Mouse (Mus musculus) megakaryocyte, adult 5-6 weeks (primary cell): Measurements from ENCODE around the gene Mapkapk2. TPM values are rescaled to one million over a fixed set of nuclear protein-coding genes. Genes with fewer than 3 reads are reported as not detected.
A peak's percentile ranks its signal among the peaks of the same experiment; 100 is the strongest.

Source experiments
- ATAC-seq: 2 replicates; pipeline ENCODE4 v1.8.0; 2016; ENCODE audit warnings: mild to moderate bottlenecking, inconsistent platforms; ENCODE audit not compliant: poor library complexity, severe bottlenecking
- total RNA-seq, 2 experiments: library from RNA; stranded (forward) in 1 of 2; stranded (reverse) in 1 of 2; fragments of 153-499, 151-499 nt in 1 of 2; fragments of 221-1000, 200-1000 nt in 1 of 2; gene quantifications; 2 replicates each; pipeline versions ENCODE4 v1.2.3 to v1.2.4; 2015 to 2017

The Mapkapk2 gene
- total RNA-seq, 2 experiments from 2014 or later, result 215 to 216 TPM

GRCm38 (mm10) chr1:131112576-131112975 lies 14.9 kb upstream of the Mapkapk2 start:
- no peak for ATAC-seq

GRCm38 (mm10) chr1:131110525-131111106 lies 13.0 kb upstream of the Mapkapk2 start:
- peak; percentile 85 for ATAC-seq

GRCm38 (mm10) chr1:131107575-131108308 lies 10.1 kb upstream of the Mapkapk2 start:
- no peak for ATAC-seq

GRCm38 (mm10) chr1:131103776-131104424 lies 6.3 kb upstream of the Mapkapk2 start:
- peak; percentile 95 for ATAC-seq

- no peak for ATAC-seq
Measured at GRCm38 (mm10) chr1:131100808-131101207, 3.2 kb upstream of the Mapkapk2 start.

- ATAC-seq, result peak; percentile 70
Measured at GRCm38 (mm10) chr1:131096803-131097699, 575 bp downstream of the Mapkapk2 start.

- ATAC-seq, result peak; percentile 17; the same call in 1 of the 2 replicates
Measured at GRCm38 (mm10) chr1:131096132-131096695, 1.4 kb downstream of the Mapkapk2 start.

GRCm38 (mm10) chr1:131095574-131095973 lies 2.1 kb downstream of the Mapkapk2 start:
- no peak for ATAC-seq

GRCm38 (mm10) chr1:131093889-131094288 lies 3.7 kb downstream of the Mapkapk2 start:
- no peak for ATAC-seq

- ATAC-seq, result no peak
Measured at GRCm38 (mm10) chr1:131092846-131093245, 4.8 kb downstream of the Mapkapk2 start.

GRCm38 (mm10) chr1:131092173-131092572 lies 5.5 kb downstream of the Mapkapk2 start:
- peak; percentile 31 for ATAC-seq

GRCm38 (mm10) chr1:131091481-131091880 lies 6.1 kb downstream of the Mapkapk2 start:
- ATAC-seq, result no peak

- no peak for ATAC-seq
Measured at GRCm38 (mm10) chr1:131090877-131091276, 6.7 kb downstream of the Mapkapk2 start.

GRCm38 (mm10) chr1:131090261-131090660 lies 7.4 kb downstream of the Mapkapk2 start:
- peak; percentile 44 for ATAC-seq

- peak; percentile 38 for ATAC-seq
Measured at GRCm38 (mm10) chr1:131089525-131090127, 8.0 kb downstream of the Mapkapk2 start.

- ATAC-seq, result no peak
Measured at GRCm38 (mm10) chr1:131088547-131088946, 9.1 kb downstream of the Mapkapk2 start.

- ATAC-seq, result peak; percentile 67
Measured at GRCm38 (mm10) chr1:131086907-131087306, 10.7 kb downstream of the Mapkapk2 start.

GRCm38 (mm10) chr1:131085957-131086739 lies 11.5 kb downstream of the Mapkapk2 start:
- ATAC-seq, result no peak

- no peak for ATAC-seq
Measured at GRCm38 (mm10) chr1:131085272-131085671, 12.4 kb downstream of the Mapkapk2 start.
